Mouse (Mus musculus) inflammation-experienced regulatory T-cells, adult 16 weeks (primary cell): Measurements from ENCODE around the gene Serpini1. TPM values are rescaled to one million over a fixed set of nuclear protein-coding genes. Genes with fewer than 3 reads are reported as not detected.

ENCODE experiments used
- polyA plus RNA-seq: library from polyadenylated mRNA; unstranded; fragments of 100-300 nt; shearing (Covaris generic); gene quantifications from one replicate; pipeline ENCODE4 v1.2.1, GENCODE M21; 2017

Gene Serpini1
- polyA plus RNA-seq, result 21.8 TPM

GRCm38 (mm10) chr3:75557292-75557691 lies at the start of gene Serpini1:
TSS of gene Serpini1 (plus strand) at chr3:75557547.

GRCm38 (mm10) chr3:75556695-75557291 lies 554 bp upstream of the Serpini1 start, which contains the start of gene Pdcd10:
TSS of gene Pdcd10 (minus strand) at chr3:75556856.

Other genes with a start within 250 kb of the Serpini1 start
- gene Wdr49, start 75.4 kb upstream of the Serpini1 start, polyA plus RNA-seq, result 0.26 TPM
- gene Pdcd10, start 691 bp upstream of the Serpini1 start, polyA plus RNA-seq, result 194 TPM
- gene Gm29133, start 190.7 kb downstream of the Serpini1 start, polyA plus RNA-seq, result not detected